Mouse (Mus musculus) spleen, adult 2 months (tissue): ENCODE results near the gene Dync1i1.

ENCODE experiments used
- CTCF ChIP-seq: fragments of 200-500 bp; IDR thresholded peaks from 2 replicates; pipeline ENCODE4 v1.5.1; 2011; ENCODE audit warnings: mild to moderate bottlenecking, inconsistent platforms; ENCODE audit not compliant: insufficient read depth, insufficient read length, insufficient replicate concordance; ENCODE audit errors: extremely low read depth
- POLR2A ChIP-seq: fragments of 200-500 bp; IDR thresholded peaks from 2 replicates; pipeline ENCODE4 v1.6.1; 2011; ENCODE audit warnings: low read depth, low read length, inconsistent platforms

- TF ChIP-seq CTCF (no peak), POLR2A (no peak)
Measured at GRCm38 (mm10) chr6:5741395-5742032, 16.1 kb downstream of the Dync1i1 start.
